Mouse (Mus musculus): ENCODE data around the gene Sez6l.

GRCm38 (mm10) chr5:112617602-112618247 is 40.7 kb upstream of the Sez6l start:
- TF ChIP-seq GATA1 (IDR thresholded peaks at IDR 0.05; ENCODE audit: low read length), result no peak
- no peak for TF ChIP-seq TAL1 (IDR thresholded peaks at IDR 0.05; ENCODE audit: low read length)
